Mouse (Mus musculus) neural tube, embryonic 12.5 days (tissue): ENCODE measurements around the gene Stk16. TPM values are rescaled to one million over a fixed set of nuclear protein-coding genes. Genes with fewer than 3 reads are reported as not detected.

Experiments used
- ATAC-seq: fragments of 200-750 bp; cut with Nextera tagmentation; 2 replicates; pipeline ENCODE4 v1.8.0; 2017; ENCODE audit warnings: low read depth, mild to moderate bottlenecking, moderate TSS enrichment, moderate library complexity; ENCODE audit not compliant: low FRiP score
- H3K27ac ChIP-seq: fragments of 300-500 bp; sonication (generic); 2 replicates; pipeline ENCODE4 v1.5.1; 2016
- H3K27me3 ChIP-seq: fragments of 300-500 bp; sonication (generic); replicated peaks from 2 replicates; pipeline ENCODE4 v1.6.1; 2016; ENCODE audit warnings: mild to moderate bottlenecking
- H3K36me3 ChIP-seq: fragments of 300-500 bp; sonication (generic); 2 replicates; pipeline ENCODE4 v1.6.1; 2016; ENCODE audit warnings: mild to moderate bottlenecking
- H3K4me1 ChIP-seq: fragments of 300-500 bp; sonication (generic); 2 replicates; pipeline ENCODE4 v1.6.1; 2016
- H3K4me2 ChIP-seq: fragments of 300-500 bp; sonication (generic); replicated peaks from 2 replicates; pipeline ENCODE4 v1.6.1; 2016; ENCODE audit warnings: mild to moderate bottlenecking
- H3K4me3 ChIP-seq: fragments of 300-500 bp; sonication (generic); 2 replicates; pipeline ENCODE4 v1.5.1; 2016
- H3K9ac ChIP-seq: fragments of 300-500 bp; sonication (generic); 2 replicates; pipeline ENCODE4 v1.6.1; 2016; ENCODE audit warnings: mild to moderate bottlenecking
- H3K9me3 ChIP-seq: fragments of 300-500 bp; sonication (generic); 2 replicates; pipeline ENCODE4 v1.6.1; 2016; ENCODE audit warnings: mild to moderate bottlenecking
- WGBS: fragments of 180-500 bp; shearing (Covaris S2); methylation state at CpG from one replicate; pipeline ENCODE4 v1.1.7; 2016; 5-methylcytosine and 5-hydroxymethylcytosine counted together
- microRNA-seq: library from miRNA; unstranded; fragments of <30 nt; microRNA quantifications from one replicate; pipeline ENCODE4, GENCODE M21; 2017
- polyA plus RNA-seq: library from polyadenylated mRNA; unstranded; fragments of >200 nt; fragmentation: Nextera tagmentation; extraction: Ambion mirVana; gene quantifications from 2 replicates; pipeline ENCODE4 v1.2.1, GENCODE M21; 2016

Stk16 gene
- polyA plus RNA-seq, 1 experiment from 2014 or later: 143 TPM

GRCm38 (mm10) chr1:75262969-75263951, 52.6 kb downstream of the Stk16 start:
- Histone ChIP-seq H3K36me3 (no peaks in the 10 kb centered on the region), H3K9ac (peak overlapping the region; percentile 55), H3K4me2 (peak overlapping the region; percentile 68), H3K27me3 (peaks cover 54% of the 10 kb centered on the region), H3K27ac (no peak overlapping the region), H3K9me3 (no peaks in the 10 kb centered on the region), H3K4me3 (peak overlapping the region; percentile 43), H3K4me1 (no peaks in the 10 kb centered on the region; the same call in 1 of the 2 replicates)
- 2% methylated on average over 40 of the region's 40 CpGs for WGBS
- ATAC-seq: peak; percentile 58

DNA sequence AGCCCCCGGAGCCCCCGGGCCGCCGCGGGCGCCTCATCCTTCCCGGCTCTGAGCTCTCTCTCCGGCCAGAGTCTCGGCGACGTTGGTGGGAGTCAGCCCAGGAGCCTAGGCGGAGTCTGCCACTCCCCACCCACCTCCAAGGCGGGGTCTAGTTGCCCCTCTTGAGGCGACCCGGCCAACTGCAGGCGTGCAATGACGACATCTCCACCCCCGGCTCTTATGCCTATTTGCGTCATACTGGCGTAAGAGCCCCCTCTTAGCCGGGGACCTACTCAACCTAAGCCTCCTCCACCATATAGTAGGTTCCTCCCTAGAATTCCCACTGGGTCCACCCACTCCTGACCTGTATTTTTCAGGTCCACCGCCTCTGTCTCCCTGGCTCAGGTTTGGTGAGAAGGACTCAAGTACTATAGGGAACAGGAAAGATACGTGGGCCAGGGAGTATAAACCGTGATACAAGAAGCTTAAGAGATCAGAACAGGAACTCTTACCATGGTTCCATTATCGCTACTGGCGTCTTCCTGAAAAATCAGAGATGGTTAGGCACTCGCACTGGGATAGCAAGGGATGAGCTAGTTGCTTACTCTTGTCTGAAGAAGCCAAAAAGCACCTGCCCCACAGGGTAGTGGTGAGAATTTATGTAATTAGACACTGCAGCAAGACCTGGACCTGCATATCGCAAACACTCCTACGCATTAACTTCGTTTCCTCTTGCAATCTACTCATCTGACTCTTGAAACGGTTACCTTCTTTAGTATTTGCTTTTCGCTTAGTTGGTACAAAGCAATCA, 53.6 kb downstream of the Stk16 start, which contains the start of gene Ptprn:
Ptprn (minus strand) TSS at position 412 of the 790 bp plus-strand sequence.
- Histone ChIP-seq H3K27ac (no peak within 1 kb of the TSS), H3K4me2 (peak within 1 kb of the TSS; percentile 68), H3K4me3 (peak within 1 kb of the TSS; percentile 43), H3K9me3 (no peaks in the 10 kb centered on the region), H3K9ac (peak within 1 kb of the TSS; percentile 55), H3K27me3 (peaks cover 54% of the 10 kb centered on the region), H3K36me3 (no peaks in the 10 kb centered on the region), H3K4me1 (no peaks in the 10 kb centered on the region; the same call in 1 of the 2 replicates)
- ATAC-seq: peak; percentile 72
- WGBS: 12% methylated on average over 32 of the region's 32 CpGs

Small RNAs within 50 kb of the gene (microRNA-seq; reads per million reads assigned to microRNA genes)
- gene Gm27943: not detected

Other genes starting within 250 kb of the Stk16 start
- 10.7 and 11.5 TPM in 2 replicates for gene Nhej1, start 85.6 kb upstream of the Stk16 start, polyA plus RNA-seq
- not detected in 2 replicates for gene Slc23a3, start 76.9 kb upstream of the Stk16 start, polyA plus RNA-seq
- 70.0 and 72.3 TPM in 2 replicates for gene Cnppd1, start 68.1 kb upstream of the Stk16 start, polyA plus RNA-seq
- gene Retreg2, start 68.1 kb upstream of the Stk16 start, polyA plus RNA-seq: 94.5 and 96.0 TPM in 2 replicates
- gene Zfand2b, start 42.2 kb upstream of the Stk16 start, polyA plus RNA-seq: 37.8 and 38.5 TPM in 2 replicates
- 37.8 and 39.1 TPM in 2 replicates for gene Abcb6, start 30.4 kb upstream of the Stk16 start, polyA plus RNA-seq
- gene Ankzf1, start 18.7 kb upstream of the Stk16 start, polyA plus RNA-seq: 22.2 and 25.2 TPM in 2 replicates
- 41.0 and 41.5 TPM in 2 replicates for gene Atg9a, start 18.6 kb upstream of the Stk16 start, polyA plus RNA-seq
- 17.0 and 18.2 TPM in 2 replicates for gene Glb1l, start within 50 bp of the Stk16 start, polyA plus RNA-seq
- gene Tuba4a, start 9.0 kb downstream of the Stk16 start, polyA plus RNA-seq: 9.4 and 11.9 TPM in 2 replicates
- not detected in 2 replicates for gene A630095N17Rik, start 21.3 kb downstream of the Stk16 start, polyA plus RNA-seq
- 49.6 and 54.9 TPM in 2 replicates for gene Dnajb2, start 25.6 kb downstream of the Stk16 start, polyA plus RNA-seq
- 13.8 and 15.0 TPM in 2 replicates for gene Ptprn, start 53.7 kb downstream of the Stk16 start, polyA plus RNA-seq
- 61.9 and 69.5 TPM in 2 replicates for gene Resp18, start 67.6 kb downstream of the Stk16 start, polyA plus RNA-seq
- gene Dnpep, start 107.2 kb downstream of the Stk16 start, polyA plus RNA-seq: 193 and 201 TPM in 2 replicates
- gene Des, start 149.5 kb downstream of the Stk16 start, polyA plus RNA-seq: 9.3 and 12.7 TPM in 2 replicates
- 15.8 and 17.1 TPM in 2 replicates for gene Speg, start 164.5 kb downstream of the Stk16 start, polyA plus RNA-seq
- 69.9 and 83.5 TPM in 2 replicates for gene Gmppa, start 225.1 kb downstream of the Stk16 start, polyA plus RNA-seq
- 22.1 and 24.3 TPM in 2 replicates for gene Asic4, start 239.6 kb downstream of the Stk16 start, polyA plus RNA-seq